Mouse (Mus musculus) spleen, postnatal 14 days (tissue): ENCODE measurements around the gene Psmb11.
A peak's percentile ranks its signal among the peaks of the same experiment; 100 is the strongest.

Experiments
- DNase-seq, 2 experiments: peaks; one replicate each; pipeline ENCODE4 v3.0.0; 2021 to 2022; ENCODE audit warnings: low spot score in 2 of 2

The Psmb11 gene

GRCm38 (mm10) chr14:54640946-54641304 lies 19.7 kb downstream of the Psmb11 start, which contains the start of gene Gm17606:
Gm17606 (plus strand) TSS chr14:54640952.
- no peak for DNase-seq

GRCm38 (mm10) chr14:54641305-54641969 lies 20.2 kb downstream of the Psmb11 start, which contains the start of gene Cdh24:
Cdh24 (minus strand) TSS chr14:54641364.
- DNase-seq, result peak; percentile 76 to 88

DNA sequence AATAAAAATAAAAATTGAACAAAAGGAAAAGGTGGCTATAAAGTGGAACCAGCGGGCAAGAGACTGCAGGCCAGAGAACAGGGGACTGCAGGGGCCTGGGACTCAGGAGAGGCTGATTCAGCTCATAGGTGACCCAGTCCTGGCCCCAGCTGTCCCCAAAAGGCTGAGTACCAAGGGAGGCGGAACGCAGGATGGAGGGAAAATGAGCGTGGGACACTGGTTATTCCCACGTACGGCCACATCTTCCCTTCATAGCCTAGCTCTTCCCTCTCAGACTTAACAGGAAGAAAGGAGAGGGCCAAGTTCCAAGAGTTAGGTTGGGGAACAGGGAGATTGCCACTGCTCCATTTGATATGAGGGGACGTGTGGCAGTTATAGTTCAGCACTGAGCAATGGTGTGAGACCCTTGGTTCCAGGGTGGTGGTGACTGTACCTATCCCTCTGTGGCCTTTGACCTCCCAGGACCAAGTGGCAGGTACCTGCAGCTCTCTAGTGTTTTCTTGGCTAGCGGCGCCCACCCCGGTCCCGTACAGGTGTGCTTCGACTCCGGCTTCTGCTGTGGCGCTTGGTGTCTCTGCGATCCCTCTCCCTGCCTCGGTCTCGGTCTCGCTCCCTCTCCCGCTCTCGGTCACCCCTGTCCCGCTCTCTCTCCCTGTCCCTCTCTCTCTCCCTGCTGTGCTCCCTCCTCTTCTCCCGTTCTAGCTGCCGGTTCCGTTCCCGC lies 21.2 kb downstream of the Psmb11 start:
- no peak for DNase-seq

- DNase-seq, result no peak
Observed at GRCm38 (mm10) chr14:54643011-54643410, 21.8 kb downstream of the Psmb11 start.

DNA sequence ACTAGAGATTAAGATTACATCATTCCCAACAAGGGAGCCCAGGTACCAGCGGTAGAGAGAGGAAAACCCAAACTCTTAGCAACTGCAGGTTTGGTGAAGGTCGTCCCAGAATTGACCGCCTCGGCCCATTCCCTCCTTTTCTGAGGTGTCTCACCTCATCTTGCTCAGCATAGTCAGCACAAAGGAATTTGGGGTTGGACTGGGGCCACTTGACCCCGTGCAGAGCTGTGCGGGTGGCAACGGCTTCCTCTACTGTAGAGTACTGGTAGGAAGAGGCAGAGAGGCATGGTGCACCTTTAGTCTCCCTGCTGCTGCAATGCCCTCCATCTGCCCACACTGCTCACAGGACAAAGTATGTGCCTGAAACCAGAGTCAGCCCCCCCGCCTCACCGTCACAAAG lies 23.1 kb downstream of the Psmb11 start:
- DNase-seq, result no peak

- no peak for DNase-seq
Observed at GRCm38 (mm10) chr14:54646455-54646854, 25.2 kb downstream of the Psmb11 start.

GRCm38 (mm10) chr14:54646898-54647636 lies 25.8 kb downstream of the Psmb11 start:
- DNase-seq, result no peak

DNA sequence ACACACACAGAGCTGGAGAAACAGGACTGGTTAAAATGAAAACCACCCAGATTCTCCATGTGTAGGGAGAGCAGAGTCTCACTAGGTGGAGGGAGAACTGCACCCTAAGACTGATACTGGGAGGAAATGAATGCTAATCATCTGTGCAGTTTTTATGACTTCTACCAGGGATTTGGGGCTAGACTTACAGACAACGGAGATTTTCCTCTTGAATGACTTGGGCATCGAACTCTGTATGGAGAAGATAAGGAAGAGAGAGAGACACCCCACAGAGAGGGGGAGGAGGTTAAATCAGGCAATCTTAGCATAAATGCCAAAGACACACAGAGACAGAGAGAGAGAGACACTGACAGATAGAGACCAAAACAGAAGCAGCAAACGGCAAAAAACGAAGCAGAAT lies 26.7 kb downstream of the Psmb11 start:
- DNase-seq, result no peak

GRCm38 (mm10) chr14:54650621-54651454 lies 29.6 kb downstream of the Psmb11 start:
- peak; percentile 73 to 84 for DNase-seq

DNA sequence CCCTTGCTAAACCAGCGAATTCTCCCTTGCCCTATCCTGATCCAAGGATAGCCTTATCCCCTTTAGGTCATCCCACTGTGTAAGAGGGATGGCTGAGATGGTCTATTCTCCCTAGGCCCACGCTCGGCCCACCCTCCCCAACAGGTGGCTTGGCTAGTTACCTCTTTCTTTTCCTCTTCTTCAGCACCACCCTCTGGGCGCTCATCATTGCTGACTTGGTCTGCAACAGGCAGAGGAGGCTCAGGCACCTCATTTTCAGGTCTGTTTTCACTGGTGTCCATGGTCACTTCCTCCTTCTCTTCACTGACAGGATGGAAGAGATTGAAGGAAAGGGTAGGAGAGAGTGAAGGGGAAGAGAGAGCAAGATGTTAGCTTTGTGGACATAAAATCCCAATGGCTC lies 30.3 kb downstream of the Psmb11 start:
- DNase-seq, result no peak

- DNase-seq, result no peak
Observed at GRCm38 (mm10) chr14:54652787-54653186, 31.6 kb downstream of the Psmb11 start.

DNA sequence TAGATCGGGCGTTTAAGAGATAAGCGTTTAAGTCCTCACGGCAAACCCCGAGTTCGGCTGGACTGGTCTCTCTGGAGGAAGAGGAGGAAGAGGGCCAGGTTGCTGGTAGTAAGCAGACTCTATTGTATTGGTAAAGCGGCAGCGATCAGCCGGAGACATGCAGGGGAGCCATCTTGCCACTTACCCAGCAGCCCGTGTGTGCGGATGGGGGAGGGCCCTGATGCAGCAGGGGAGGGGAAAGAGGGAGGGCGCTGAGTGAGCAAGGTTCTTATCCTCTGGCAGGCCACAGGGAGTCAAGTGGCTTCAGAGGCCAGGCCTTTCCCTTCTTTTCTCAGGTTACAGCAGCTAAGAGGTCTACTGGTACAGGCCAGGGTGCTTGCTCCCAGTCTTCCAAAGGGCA lies 32.3 kb downstream of the Psmb11 start:
- DNase-seq, result peak; percentile 54 to 75

GRCm38 (mm10) chr14:54660009-54660408 lies 38.8 kb downstream of the Psmb11 start:
- DNase-seq, result no peak

DNA sequence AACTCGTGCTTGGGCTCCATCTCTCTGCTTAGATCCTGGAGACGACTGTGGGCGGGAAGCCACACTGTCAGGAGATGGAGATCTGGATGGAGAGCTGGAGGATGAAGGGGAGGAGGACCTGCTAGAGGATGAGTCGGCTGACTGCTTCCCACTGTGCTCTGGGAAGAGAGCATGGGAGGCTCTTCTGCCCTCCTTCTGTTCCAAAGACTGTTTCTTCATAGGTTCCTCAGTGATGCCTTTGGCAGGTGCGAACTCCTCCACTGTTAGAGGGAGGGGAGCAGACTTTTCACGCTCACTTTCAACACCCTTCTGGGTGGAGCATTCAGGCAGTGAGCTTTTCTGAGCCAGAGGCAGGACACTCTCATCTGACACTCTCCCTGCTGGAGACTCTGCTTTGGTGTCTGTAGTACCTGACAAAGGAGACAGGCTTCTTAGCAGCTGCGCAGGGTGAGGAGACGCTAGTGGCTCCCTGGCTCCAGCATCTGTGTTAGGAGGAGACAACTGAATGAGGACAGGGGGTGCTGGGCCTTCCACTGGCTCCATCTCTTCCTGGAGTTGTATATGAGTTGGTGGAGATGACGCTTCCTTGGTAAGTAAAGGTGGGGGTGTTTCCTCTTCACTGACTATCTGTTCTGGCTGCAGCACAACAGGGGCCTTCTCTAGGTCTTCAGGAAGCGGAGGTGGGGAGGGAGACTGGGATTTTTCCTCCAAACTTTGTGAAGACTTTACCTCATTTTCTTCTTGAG lies 43.4 kb downstream of the Psmb11 start:
- no peak for DNase-seq

DNA sequence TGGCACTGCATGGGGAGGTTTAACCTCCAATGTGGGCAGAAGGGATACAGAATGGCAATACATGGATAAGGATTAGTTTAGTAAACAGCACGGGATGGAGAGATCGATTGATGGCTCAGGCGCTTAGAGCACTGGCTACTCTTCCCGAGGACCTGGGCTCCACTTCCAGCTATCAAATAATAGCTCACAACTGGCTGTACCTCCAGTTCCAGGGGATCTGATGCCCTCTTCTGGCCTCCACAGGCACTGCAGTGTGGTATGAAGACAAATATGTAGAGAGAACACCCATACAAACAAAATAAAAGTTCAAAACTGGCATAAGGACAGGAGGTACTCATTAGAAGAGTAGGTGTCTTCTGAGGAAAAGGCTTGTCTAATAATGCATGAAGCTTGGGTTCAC lies 48.1 kb downstream of the Psmb11 start:
- peak; percentile 35 to 60 for DNase-seq

- no peak for DNase-seq
Observed at GRCm38 (mm10) chr14:54674317-54674716, 53.1 kb downstream of the Psmb11 start.

DNA sequence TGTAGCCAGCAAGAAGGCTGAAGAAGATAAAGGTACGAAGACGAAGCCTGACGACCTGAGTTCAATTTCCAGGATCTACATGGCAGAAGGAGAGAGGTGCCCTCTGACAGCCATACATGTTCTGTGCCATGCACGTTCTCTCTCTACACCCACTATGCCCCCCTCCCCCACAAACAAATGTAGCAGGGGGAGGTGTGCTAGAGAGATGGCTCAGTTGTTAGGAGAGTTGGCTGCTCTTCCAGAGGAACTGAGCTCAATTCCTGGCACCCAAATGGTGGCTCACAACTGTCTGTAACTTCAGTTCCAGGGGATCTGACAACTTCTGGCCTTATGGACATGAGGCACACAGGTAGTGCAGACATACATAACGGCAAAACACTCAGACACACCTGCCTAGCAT lies 55.1 kb downstream of the Psmb11 start:
- DNase-seq, result no peak

DNA sequence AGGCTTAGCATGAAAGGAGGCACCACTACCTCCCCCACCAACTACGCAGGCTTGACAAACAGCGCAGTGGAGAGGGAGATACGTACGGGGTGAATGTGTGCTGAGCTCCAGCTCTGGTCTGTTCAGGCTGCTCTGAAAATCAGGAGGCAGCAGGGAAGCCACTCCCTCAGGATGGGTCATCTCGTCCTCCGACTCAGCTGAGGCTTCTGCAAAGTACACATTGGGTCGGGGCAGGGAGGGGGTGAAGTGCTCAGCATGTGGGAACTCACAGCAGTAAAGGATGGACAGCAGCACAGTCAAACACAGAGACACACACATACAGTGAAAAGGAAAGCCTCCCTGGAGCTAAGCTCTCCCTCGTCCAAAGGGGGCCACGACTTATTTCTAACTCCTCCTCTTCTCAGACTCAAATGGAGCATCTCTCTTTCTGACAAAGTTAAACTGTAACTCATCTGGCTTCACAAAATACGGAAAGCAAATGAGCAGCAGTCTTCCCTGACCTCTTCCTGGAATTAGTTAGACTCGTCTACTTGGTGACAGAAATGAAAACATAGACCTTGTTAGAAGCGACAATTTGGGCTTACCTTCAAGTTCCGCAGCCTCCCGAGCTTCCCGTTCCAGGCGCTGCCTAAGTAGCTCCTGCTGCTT lies 57.5 kb downstream of the Psmb11 start:
- DNase-seq, result no peak
